Mouse (Mus musculus) brain, embryonic 18.5 days (tissue): Measurements from ENCODE around the gene Usp40.
"Not testable (repeated sequence)": the region's sequence is repeated elsewhere in the genome, so short reads cannot be mapped to it uniquely, and the experiment has no call there.

Source experiments
- DNase-seq: peaks from one replicate; pipeline ENCODE4 v3.0.0-alpha.2; 2012; ENCODE audit warnings: low read depth, low spot score

Usp40 gene

GRCm38 (mm10) chr1:88008211-88008697 is at the start of gene Usp40:
Gene Usp40 (minus strand): TSS chr1:88008551.
- peak; percentile 71 for DNase-seq

- DNase-seq: no peak
Measured at GRCm38 (mm10) chr1:88055088-88055487, 46.7 kb upstream of the Usp40 start, which contains the start of gene Ugt1a10. Gene Ugt1a10 (plus strand): TSS chr1:88055388.

GRCm38 (mm10) chr1:88047408-88047807 is 39.1 kb upstream of the Usp40 start:
- not testable (repeated sequence) for DNase-seq

GRCm38 (mm10) chr1:88044832-88045437 is 36.6 kb upstream of the Usp40 start:
- DNase-seq: not testable (repeated sequence)

- not testable (repeated sequence) for DNase-seq
Measured at GRCm38 (mm10) chr1:88043044-88043443, 34.7 kb upstream of the Usp40 start.

GRCm38 (mm10) chr1:88025244-88025643 is 16.9 kb upstream of the Usp40 start:
- DNase-seq: not testable (repeated sequence)

- DNase-seq: no peak
Measured at GRCm38 (mm10) chr1:88015371-88015770, 7.0 kb upstream of the Usp40 start.

- DNase-seq: no peak
Measured at GRCm38 (mm10) chr1:88014671-88015070, 6.3 kb upstream of the Usp40 start.

- DNase-seq: no peak
Measured at GRCm38 (mm10) chr1:88014194-88014593, 5.8 kb upstream of the Usp40 start.

GRCm38 (mm10) chr1:88013726-88014125 is 5.4 kb upstream of the Usp40 start:
- no peak for DNase-seq

GRCm38 (mm10) chr1:88009521-88009920 is 1.2 kb upstream of the Usp40 start:
- no peak for DNase-seq

- no peak for DNase-seq
Measured at GRCm38 (mm10) chr1:88008735-88009134, 384 bp upstream of the Usp40 start.

- DNase-seq: no peak
Measured at GRCm38 (mm10) chr1:88007692-88008210, 600 bp downstream of the Usp40 start.

GRCm38 (mm10) chr1:87992716-87993115 is 15.6 kb downstream of the Usp40 start:
- no peak for DNase-seq

- DNase-seq: no peak
Measured at GRCm38 (mm10) chr1:87982291-87982690, 26.1 kb downstream of the Usp40 start.

GRCm38 (mm10) chr1:87970381-87970780 is 38.0 kb downstream of the Usp40 start:
- no peak for DNase-seq

GRCm38 (mm10) chr1:87961459-87962167 is 46.7 kb downstream of the Usp40 start:
- DNase-seq: no peak

GRCm38 (mm10) chr1:87960752-87961151 is 47.6 kb downstream of the Usp40 start:
- no peak for DNase-seq

GRCm38 (mm10) chr1:87959998-87960431 is 48.3 kb downstream of the Usp40 start:
- DNase-seq: no peak

GRCm38 (mm10) chr1:87959532-87959931 is 48.8 kb downstream of the Usp40 start:
- DNase-seq: no peak

- no peak for DNase-seq
Measured at GRCm38 (mm10) chr1:87958931-87959330, 49.4 kb downstream of the Usp40 start.

- no peak for DNase-seq
Measured at GRCm38 (mm10) chr1:87953073-87953472, 55.3 kb downstream of the Usp40 start.

GRCm38 (mm10) chr1:87951641-87952040 is 56.7 kb downstream of the Usp40 start:
- no peak for DNase-seq
